Mouse (Mus musculus) kidney, postnatal 36 days (tissue): ENCODE measurements around the gene Pla2g6.

Source experiments
- DNase-seq, 2 experiments: peaks; one replicate each; pipeline ENCODE4 v3.0.0; 2021 to 2022; ENCODE audit warnings: mixed read lengths in 2 of 2

The Pla2g6 gene

GRCm38 (mm10) chr15:79271124-79271746, 57.0 kb downstream of the Pla2g6 start:
- DNase-seq = peak in 1 of 2 experiments; percentile 61

GRCm38 (mm10) chr15:79270317-79271123, 57.7 kb downstream of the Pla2g6 start:
- DNase-seq = peak; percentile 59 to 78

GRCm38 (mm10) chr15:79268521-79268920, 59.7 kb downstream of the Pla2g6 start:
- DNase-seq = no peak

- no peak for DNase-seq
Measured at GRCm38 (mm10) chr15:79265384-79265783, 62.8 kb downstream of the Pla2g6 start.

GRCm38 (mm10) chr15:79263726-79264125, 64.5 kb downstream of the Pla2g6 start:
- no peak for DNase-seq

GRCm38 (mm10) chr15:79262786-79263309, 65.3 kb downstream of the Pla2g6 start:
- no peak for DNase-seq

- peak; percentile 27 to 73 for DNase-seq
Measured at GRCm38 (mm10) chr15:79262375-79262774, 65.8 kb downstream of the Pla2g6 start.

- DNase-seq = no peak
Measured at GRCm38 (mm10) chr15:79261757-79262156, 66.4 kb downstream of the Pla2g6 start.

- DNase-seq = peak; percentile 32 to 62
Measured at GRCm38 (mm10) chr15:79261095-79261725, 67.0 kb downstream of the Pla2g6 start.

GRCm38 (mm10) chr15:79258521-79258920, 69.7 kb downstream of the Pla2g6 start:
- peak; percentile 86 to 94 for DNase-seq

GRCm38 (mm10) chr15:79254661-79255060, 73.5 kb downstream of the Pla2g6 start, which contains the start of gene Slc16a8:
Gene Slc16a8 (minus strand): TSS chr15:79254761.
- no peak for DNase-seq

GRCm38 (mm10) chr15:79252580-79252979, 75.6 kb downstream of the Pla2g6 start:
- DNase-seq = no peak

GRCm38 (mm10) chr15:79251781-79252491, 76.3 kb downstream of the Pla2g6 start:
- DNase-seq = peak in 1 of 2 experiments; percentile 45

GRCm38 (mm10) chr15:79251168-79251567, 77.0 kb downstream of the Pla2g6 start:
- no peak for DNase-seq

GRCm38 (mm10) chr15:79250236-79250635, 78.0 kb downstream of the Pla2g6 start:
- no peak for DNase-seq

GRCm38 (mm10) chr15:79245321-79245720, 82.9 kb downstream of the Pla2g6 start:
- DNase-seq = no peak

- DNase-seq = peak; percentile 52 to 61
Measured at GRCm38 (mm10) chr15:79244071-79244893, 83.9 kb downstream of the Pla2g6 start.

GRCm38 (mm10) chr15:79243234-79244042, 84.8 kb downstream of the Pla2g6 start:
- peak; percentile 96 to 97 for DNase-seq

- DNase-seq = no peak
Measured at GRCm38 (mm10) chr15:79242574-79243233, 85.5 kb downstream of the Pla2g6 start.

GRCm38 (mm10) chr15:79238036-79238435, 90.2 kb downstream of the Pla2g6 start:
- DNase-seq = no peak
